Mouse (Mus musculus) midbrain, embryonic 16.5 days (tissue): ENCODE measurements at regions not wholly inside any gene's neighbourhood (a gene's known extent, or its start where the extent isn't known, plus 50 kb on each side); places are given as distances from the start of the nearest gene placed in this dataset.

Experiments
- ATAC-seq: fragments of 200-750 bp; cut with Nextera tagmentation; 2 replicates; pipeline ENCODE4 v1.8.0; 2017; ENCODE audit warnings: moderate TSS enrichment
- H3K27ac ChIP-seq: fragments of 300-500 bp; sonication (generic); 2 replicates; pipeline ENCODE4 v1.5.1; 2014; ENCODE audit warnings: mild to moderate bottlenecking, low read length, mixed read lengths
- H3K27me3 ChIP-seq: fragments of 300-500 bp; sonication (generic); 2 replicates; pipeline ENCODE4 v1.6.1; 2014; ENCODE audit warnings: low read depth, low read length, mixed read lengths; ENCODE audit not compliant: control insufficient read depth, insufficient read depth
- H3K36me3 ChIP-seq: fragments of 300-500 bp; sonication (generic); 2 replicates; pipeline ENCODE4 v1.6.1; 2014; ENCODE audit warnings: mild to moderate bottlenecking, low read length, moderate library complexity, mixed read lengths; ENCODE audit not compliant: control insufficient read depth, insufficient read depth
- H3K4me1 ChIP-seq: fragments of 300-500 bp; sonication (generic); 2 replicates; pipeline ENCODE4 v1.6.1; 2014; ENCODE audit warnings: mild to moderate bottlenecking, low read length, mixed read lengths; ENCODE audit not compliant: control insufficient read depth, insufficient read depth
- H3K4me2 ChIP-seq: fragments of 300-500 bp; sonication (generic); 2 replicates; pipeline ENCODE4 v1.6.1; 2014; ENCODE audit warnings: mild to moderate bottlenecking, low read length, mixed read lengths
- H3K4me3 ChIP-seq: fragments of 300-500 bp; sonication (generic); 2 replicates; pipeline ENCODE4 v1.5.1; 2014; ENCODE audit warnings: low read depth, mild to moderate bottlenecking, low read length, moderate library complexity, mixed read lengths
- H3K9ac ChIP-seq: fragments of 300-500 bp; sonication (generic); 2 replicates; pipeline ENCODE4 v1.6.1; 2014; ENCODE audit warnings: low read depth, low read length, mixed read lengths
- H3K9me3 ChIP-seq: fragments of 300-500 bp; sonication (generic); replicated peaks from 2 replicates; pipeline ENCODE4 v1.6.1; 2014; ENCODE audit warnings: mild to moderate bottlenecking, low read length, mixed read lengths; ENCODE audit not compliant: control insufficient read depth, poor library complexity, severe bottlenecking
- whole genome bisulfite sequencing: fragments of 180-500 bp; shearing (Covaris S2); extraction: QIAGEN DNeasy Blood & Tissue Kit; methylation state at CpG from one replicate; pipeline ENCODE4 v1.1.7; 2014; 5-methylcytosine and 5-hydroxymethylcytosine counted together

- H3K36me3 ChIP-seq = no peaks in the 10 kb centered on the region
- WGBS = 84% methylated on average over 3 of the region's 3 CpGs
- H3K4me3 ChIP-seq = no peak overlapping the region
- H3K4me1 ChIP-seq = no peaks in the 10 kb centered on the region
- H3K9me3 ChIP-seq = no peaks in the 10 kb centered on the region
- no peak overlapping the region for H3K9ac ChIP-seq
- H3K27me3 ChIP-seq = no peaks in the 10 kb centered on the region
- no peak for ATAC-seq
- no peak overlapping the region for H3K27ac ChIP-seq
- no peak overlapping the region for H3K4me2 ChIP-seq
Observed at GRCm38 (mm10) chr3:120037526-120037925, 253.3 kb upstream of the Ptbp2 start.

- H3K4me3 ChIP-seq = no peak overlapping the region
- H3K27ac ChIP-seq = 0 out of 2 replicates have a peak overlapping the region, but pooled peaks have one; percentile 33
- H3K27me3 ChIP-seq = no peaks in the 10 kb centered on the region
- no peaks in the 10 kb centered on the region for H3K9me3 ChIP-seq
- peak; percentile 85 for ATAC-seq
- peaks cover 13% of the 10 kb centered on the region for H3K4me1 ChIP-seq
- H3K4me2 ChIP-seq = peak overlapping the region; percentile 29; the same call in 1 of the 2 replicates
- H3K36me3 ChIP-seq = no peaks in the 10 kb centered on the region
- no peak overlapping the region for H3K9ac ChIP-seq
- 27% methylated on average over 10 of the region's 10 CpGs for WGBS
Observed at GRCm38 (mm10) chr3:120019826-120020683, 235.8 kb upstream of the Ptbp2 start.

- Histone ChIP-seq H3K36me3 (no peaks in the 10 kb centered on the region), H3K9me3 (no peaks in the 10 kb centered on the region), H3K4me3 (no peak overlapping the region), H3K4me2 (no peak overlapping the region), H3K4me1 (peaks cover 14% of the 10 kb centered on the region), H3K27ac (no peak overlapping the region), H3K9ac (no peak overlapping the region), H3K27me3 (no peaks in the 10 kb centered on the region)
- 91% methylated on average over 7 of the region's 7 CpGs for WGBS
- no peak for ATAC-seq
Observed at GRCm38 (mm10) chr3:120015376-120015775, 231.1 kb upstream of the Ptbp2 start.

- no peaks in the 10 kb centered on the region for H3K9me3 ChIP-seq
- H3K9ac ChIP-seq = peak overlapping the region; percentile 17; the same call in 1 of the 2 replicates
- H3K4me2 ChIP-seq = no peak overlapping the region
- H3K4me1 ChIP-seq = peaks cover 4% of the 10 kb centered on the region; the same call in 1 of the 2 replicates
- 12% methylated on average over 3 of the region's 3 CpGs for WGBS
- no peaks in the 10 kb centered on the region for H3K36me3 ChIP-seq
- ATAC-seq = peak; percentile 58; the same call in 1 of the 2 replicates
- H3K4me3 ChIP-seq = no peak overlapping the region
- no peaks in the 10 kb centered on the region for H3K27me3 ChIP-seq
- H3K27ac ChIP-seq = peak overlapping the region; percentile 58
Observed at GRCm38 (mm10) chr3:120011861-120012260, 227.6 kb upstream of the Ptbp2 start.

- no peak overlapping the region for H3K4me2 ChIP-seq
- no peaks in the 10 kb centered on the region for H3K9me3 ChIP-seq
- H3K27me3 ChIP-seq = no peaks in the 10 kb centered on the region
- WGBS = 87% methylated on average over 3 of the region's 3 CpGs
- ATAC-seq = no peak
- H3K4me1 ChIP-seq = peaks cover 4% of the 10 kb centered on the region; the same call in 1 of the 2 replicates
- no peak overlapping the region for H3K4me3 ChIP-seq
- no peak overlapping the region for H3K27ac ChIP-seq
- no peak overlapping the region for H3K9ac ChIP-seq
- H3K36me3 ChIP-seq = no peaks in the 10 kb centered on the region
Observed at GRCm38 (mm10) chr3:120008110-120008509, 223.8 kb upstream of the Ptbp2 start.

GRCm38 (mm10) chr3:120004588-120004987 is 220.3 kb upstream of the Ptbp2 start:
- no peaks in the 10 kb centered on the region for H3K36me3 ChIP-seq
- H3K4me3 ChIP-seq = no peak overlapping the region
- WGBS = 78% methylated on average over 3 of the region's 3 CpGs
- no peaks in the 10 kb centered on the region for H3K9me3 ChIP-seq
- H3K27ac ChIP-seq = no peak overlapping the region
- no peak overlapping the region for H3K9ac ChIP-seq
- no peaks in the 10 kb centered on the region for H3K27me3 ChIP-seq
- H3K4me2 ChIP-seq = no peak overlapping the region
- no peak for ATAC-seq
- no peaks in the 10 kb centered on the region for H3K4me1 ChIP-seq

GRCm38 (mm10) chr3:120000281-120000680 is 216.0 kb upstream of the Ptbp2 start:
- no peak for ATAC-seq
- Histone ChIP-seq H3K9ac (no peak overlapping the region), H3K27me3 (no peaks in the 10 kb centered on the region), H3K36me3 (no peaks in the 10 kb centered on the region), H3K9me3 (no peaks in the 10 kb centered on the region), H3K4me1 (no peaks in the 10 kb centered on the region), H3K4me3 (no peak overlapping the region), H3K27ac (no peak overlapping the region), H3K4me2 (no peak overlapping the region)
- 81% methylated on average over 5 of the region's 5 CpGs for WGBS

- 69% methylated on average over 9 of the region's 9 CpGs for WGBS
- no peak overlapping the region for H3K27ac ChIP-seq
- H3K27me3 ChIP-seq = no peaks in the 10 kb centered on the region
- no peak overlapping the region for H3K4me2 ChIP-seq
- H3K9me3 ChIP-seq = no peaks in the 10 kb centered on the region
- H3K36me3 ChIP-seq = no peaks in the 10 kb centered on the region
- no peak overlapping the region for H3K4me3 ChIP-seq
- no peak overlapping the region for H3K9ac ChIP-seq
- ATAC-seq = no peak
- no peaks in the 10 kb centered on the region for H3K4me1 ChIP-seq
Observed at GRCm38 (mm10) chr3:119996258-119996988, 212.2 kb upstream of the Ptbp2 start.

- WGBS = 48% methylated on average over 4 of the region's 4 CpGs
- H3K36me3 ChIP-seq = no peaks in the 10 kb centered on the region
- H3K4me3 ChIP-seq = no peak overlapping the region
- H3K4me1 ChIP-seq = no peaks in the 10 kb centered on the region
- no peak overlapping the region for H3K4me2 ChIP-seq
- H3K27me3 ChIP-seq = no peaks in the 10 kb centered on the region
- H3K9ac ChIP-seq = no peak overlapping the region
- H3K27ac ChIP-seq = no peak overlapping the region
- ATAC-seq = 0 out of 2 replicates have a peak, but pooled peaks have one; percentile 58
- H3K9me3 ChIP-seq = no peaks in the 10 kb centered on the region
Observed at GRCm38 (mm10) chr3:119995781-119996180, 211.5 kb upstream of the Ptbp2 start.
